Mouse (Mus musculus) lung, adult 10 weeks (tissue): ENCODE data around the gene Add1. TPM values are rescaled to one million over a fixed set of nuclear protein-coding genes. Genes with fewer than 3 reads are reported as not detected.

Experiments
- polyA plus RNA-seq: library from polyadenylated mRNA; stranded (reverse); fragments of 350-450 nt; fragmentation: Illumina TruSeq; extraction: RNeasy Lipid Tissue Mini Kit (QIAGEN cat#74804); gene quantifications from one replicate; pipeline ENCODE4 v1.2.3, GENCODE M21; 2014; ENCODE audit warnings: low read depth, low replicate concordance; ENCODE audit not compliant: insufficient read depth

The Add1 gene
- 116 TPM for polyA plus RNA-seq

DNA sequence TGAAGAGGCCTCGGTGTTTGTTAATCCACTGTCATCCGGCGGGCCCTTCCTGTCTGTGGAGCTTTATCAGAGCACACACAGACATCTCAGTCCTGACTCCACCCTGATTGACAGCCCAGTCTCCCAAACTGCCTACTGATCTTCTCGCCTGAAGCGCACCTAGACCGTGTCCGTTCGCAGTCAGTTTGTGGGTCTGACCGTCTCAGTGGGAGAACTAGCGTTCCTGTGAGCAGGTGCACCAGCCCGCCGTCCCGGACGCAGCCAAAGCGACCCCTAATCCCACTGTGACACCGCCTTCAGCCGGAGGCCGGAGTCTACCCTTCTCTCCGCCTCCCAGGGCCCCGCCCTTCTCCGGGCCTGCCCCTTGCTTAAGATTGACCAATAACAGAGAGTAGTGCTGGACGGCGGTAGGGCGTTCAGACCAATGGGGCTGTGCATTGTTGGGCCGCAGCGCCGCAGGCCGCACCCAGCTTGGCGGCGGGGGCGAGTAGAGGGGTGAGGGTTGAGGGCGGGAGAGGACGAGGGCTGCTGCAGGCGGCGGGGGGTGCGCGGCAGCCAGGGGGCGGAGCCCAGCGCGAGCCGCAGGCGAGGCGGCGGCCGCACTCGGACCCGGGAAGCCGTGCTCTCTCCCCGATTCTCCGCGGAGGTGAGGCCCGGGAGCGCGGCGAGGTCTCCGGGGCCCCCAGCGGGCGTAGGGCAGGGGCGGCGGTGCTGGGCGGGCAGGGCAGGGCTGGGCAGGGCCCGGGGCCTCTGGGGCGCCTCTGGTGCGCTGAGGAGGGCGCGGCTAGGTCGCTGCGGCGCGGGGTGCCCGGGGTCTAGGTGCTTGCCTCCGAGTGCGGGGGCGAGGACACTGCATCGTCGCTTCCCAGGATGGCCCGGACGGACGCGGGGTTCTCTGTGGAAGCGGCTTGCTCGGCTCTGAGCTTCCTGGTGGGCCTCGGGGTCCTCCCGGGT lies at the start of gene Add1:
Gene Add1 (plus strand): TSS at position 397 of the 954 bp plus-strand sequence.

DNA sequence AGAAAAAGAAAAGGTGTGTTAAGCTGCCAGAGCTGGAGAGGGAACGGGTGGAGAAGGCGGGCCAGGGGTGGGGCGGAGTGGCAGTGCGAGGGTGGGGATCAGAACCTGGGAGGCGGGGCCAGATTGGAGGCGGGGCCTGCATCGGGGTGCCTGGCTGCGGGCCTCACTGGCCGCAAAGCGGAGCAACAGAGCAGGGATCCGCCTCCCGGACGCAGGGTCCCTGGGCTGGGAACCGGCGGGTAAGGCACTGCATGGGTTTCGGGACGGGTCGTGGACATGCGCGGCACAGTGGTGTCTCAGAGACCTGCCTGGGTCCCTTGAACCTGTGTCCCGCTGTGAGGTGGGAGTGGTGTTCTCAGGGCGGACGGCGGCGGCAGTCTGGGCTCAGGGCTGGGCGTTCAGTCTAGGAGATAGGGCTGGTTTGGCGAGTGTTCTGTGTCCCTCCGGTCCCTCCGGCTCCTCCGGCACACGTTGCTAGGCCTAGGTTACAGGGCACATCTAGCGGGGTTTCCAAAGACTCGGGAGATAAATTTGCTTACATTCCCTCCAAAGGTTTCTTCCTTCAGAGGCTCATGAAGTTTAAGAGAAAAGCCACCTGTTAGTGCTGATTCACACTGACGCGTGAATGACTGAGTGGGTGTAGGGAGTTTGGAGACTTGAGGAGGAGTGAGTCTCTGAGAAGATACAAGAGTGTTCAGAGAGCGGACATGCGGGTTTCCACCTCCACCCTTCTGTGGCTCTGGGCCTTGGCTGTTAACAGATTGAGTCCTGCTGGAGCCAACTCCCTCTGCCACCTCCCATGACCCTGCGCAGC lies 47.6 kb upstream of the Add1 start, which contains the start of gene Sh3bp2:
Gene Sh3bp2 (plus strand): TSS at position 176 of the 814 bp plus-strand sequence.

DNA sequence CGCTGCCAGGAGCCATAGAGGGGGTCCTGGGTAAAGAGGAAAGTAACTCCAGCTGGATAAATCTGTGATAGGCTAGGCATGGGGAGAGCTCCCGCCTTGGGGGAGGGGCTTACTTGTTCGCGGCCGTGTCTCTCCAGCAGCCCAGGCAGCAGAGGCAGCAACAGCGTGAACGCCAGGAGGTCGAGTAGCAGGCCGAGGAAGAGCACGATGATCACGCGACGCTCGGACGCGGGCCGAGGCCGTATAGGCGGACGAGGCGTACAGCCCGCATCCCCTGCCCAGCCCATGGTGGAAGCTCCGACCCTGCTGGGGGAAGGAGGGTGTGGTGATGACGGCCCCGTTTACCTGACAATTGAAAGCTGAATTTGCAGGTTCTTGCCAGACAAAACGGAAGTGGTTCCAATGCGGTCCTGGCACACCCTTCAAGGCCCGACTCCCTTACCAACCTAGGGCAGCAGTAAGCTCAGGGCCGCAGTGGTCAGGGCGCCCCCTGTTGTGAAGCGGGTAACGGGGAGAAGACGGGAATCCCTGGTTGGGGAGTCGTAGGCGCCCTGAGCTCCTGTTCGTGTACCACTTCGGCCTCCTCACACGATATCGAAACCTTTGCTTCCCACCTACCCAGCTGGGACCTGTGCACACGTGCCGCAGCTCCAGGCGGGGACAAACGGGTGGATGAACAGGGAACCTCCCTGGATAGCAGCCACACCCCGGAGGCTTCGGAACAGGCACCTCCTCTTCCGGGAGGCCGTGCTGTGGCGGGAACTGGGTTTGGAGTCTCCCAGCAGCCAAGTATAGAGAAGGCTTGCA lies 63.2 kb downstream of the Add1 start, which contains the start of gene Mfsd10:
Gene Mfsd10 (minus strand): TSS at position 732 of the 807 bp plus-strand sequence.

DNA sequence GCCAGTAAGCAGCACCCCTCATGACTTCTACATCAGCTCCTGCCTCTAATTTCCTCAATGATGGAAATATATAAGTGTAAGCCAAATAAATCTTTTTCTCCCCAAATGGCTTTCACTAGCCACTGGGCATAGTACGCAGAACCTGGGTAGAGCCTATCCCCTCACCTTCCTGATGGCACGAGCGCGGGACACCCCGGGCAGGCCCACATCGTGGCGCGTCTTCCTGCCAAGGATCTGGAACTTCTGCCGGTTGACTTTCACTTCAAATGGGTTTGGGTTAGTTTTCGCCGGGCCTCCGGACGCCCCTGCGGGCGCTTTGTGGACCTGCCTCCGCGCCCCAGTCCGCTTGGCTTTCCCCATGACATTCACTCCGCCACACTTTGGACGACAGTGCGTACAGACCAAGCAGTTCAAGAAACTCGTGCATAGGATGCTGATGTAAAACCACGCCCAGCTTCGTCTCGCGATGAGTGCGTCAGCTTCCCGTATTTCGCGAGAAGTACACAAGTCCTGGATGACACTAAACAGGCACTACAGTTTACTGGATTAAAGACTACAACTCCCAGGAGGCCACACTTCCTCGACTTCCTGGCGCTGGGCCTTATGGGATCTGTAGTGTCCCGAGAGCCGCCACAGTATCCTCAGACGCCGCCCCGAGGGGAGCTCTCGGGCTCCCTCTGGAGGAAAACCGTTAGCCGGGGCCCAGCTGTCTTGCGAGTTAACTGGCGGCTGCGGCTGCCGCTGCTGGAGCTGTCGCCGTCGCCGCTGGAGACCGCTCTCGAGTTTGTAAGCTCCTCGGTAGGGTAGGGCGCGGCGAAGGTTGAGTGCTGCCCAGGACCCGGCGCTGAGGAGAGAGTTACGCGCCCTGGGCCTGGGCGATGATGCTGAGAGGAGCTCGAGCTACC lies 86.5 kb downstream of the Add1 start, which contains the start of the genes Nop14 and Grk4:
Gene Nop14 (minus strand): TSS at position 463 of the 905 bp plus-strand sequence.
Gene Grk4 (plus strand): TSS at position 694 of the 905 bp plus-strand sequence.

Other genes starting within 250 kb of the Add1 start
- 37.3 TPM for gene Rnf4, start 237.4 kb upstream of the Add1 start, polyA plus RNA-seq
- gene Fam193a, start 203.7 kb upstream of the Add1 start, polyA plus RNA-seq: 4.8 TPM
- gene Tnip2, start 59.7 kb upstream of the Add1 start, polyA plus RNA-seq: 12.1 TPM
- 9.3 TPM for gene Sh3bp2, start 47.8 kb upstream of the Add1 start, polyA plus RNA-seq
- gene Mfsd10, start 63.5 kb downstream of the Add1 start, polyA plus RNA-seq: 22.6 TPM
- 11.7 TPM for gene Nop14, start 86.5 kb downstream of the Add1 start, polyA plus RNA-seq
- gene Grk4, start 86.7 kb downstream of the Add1 start, polyA plus RNA-seq: 2.0 TPM
- 3.3 TPM for gene Htt, start 188.1 kb downstream of the Add1 start, polyA plus RNA-seq